Mouse (Mus musculus): ENCODE data around the gene Olfr772. TPM values are rescaled to one million over a fixed set of nuclear protein-coding genes. Genes with fewer than 3 reads are reported as not detected.
"Not testable (repeated sequence)": the region's sequence is repeated elsewhere in the genome, so short reads cannot be mapped to it uniquely, and the experiment has no call there.

Gene Olfr772
- polyA plus RNA-seq (2016; fragmentation: Nextera tagmentation; extraction: Ambion mirVana): not detected in 2 replicates

DNA sequence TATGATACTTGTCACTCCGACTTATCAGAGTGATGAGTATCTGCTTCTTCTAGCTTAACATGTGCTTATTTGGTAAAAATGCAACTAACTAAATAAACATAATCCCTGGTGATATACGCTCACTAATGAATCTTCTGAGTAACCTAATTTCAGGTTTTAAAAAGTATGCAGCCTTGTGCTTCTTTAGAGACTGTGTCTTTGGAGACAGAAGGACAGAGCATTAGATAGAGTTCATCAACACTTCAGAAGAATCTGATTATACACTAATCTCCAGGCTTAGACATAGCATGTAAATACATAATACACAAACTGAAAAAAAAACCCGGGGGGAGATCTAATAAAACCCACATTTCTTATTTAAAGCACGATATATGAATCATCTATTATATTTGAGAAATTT is at the start of gene Olfr772:
Gene Olfr772, minus strand, starts transcription at position 101 of the 400 bp plus-strand sequence.
- H3K9me3 ChIP-seq; H3K4me1 ChIP-seq; H3K27ac ChIP-seq; H3K4me3 ChIP-seq; H3K36me3 ChIP-seq (replicated peaks); H3K27me3 ChIP-seq (ENCODE audit: poor library complexity, severe bottlenecking); DNase-seq (ENCODE audit: extremely low spot score, low spot score): not testable (repeated sequence)
- WGBS: 95% methylated on average over 4 of the region's 4 CpGs

DNA sequence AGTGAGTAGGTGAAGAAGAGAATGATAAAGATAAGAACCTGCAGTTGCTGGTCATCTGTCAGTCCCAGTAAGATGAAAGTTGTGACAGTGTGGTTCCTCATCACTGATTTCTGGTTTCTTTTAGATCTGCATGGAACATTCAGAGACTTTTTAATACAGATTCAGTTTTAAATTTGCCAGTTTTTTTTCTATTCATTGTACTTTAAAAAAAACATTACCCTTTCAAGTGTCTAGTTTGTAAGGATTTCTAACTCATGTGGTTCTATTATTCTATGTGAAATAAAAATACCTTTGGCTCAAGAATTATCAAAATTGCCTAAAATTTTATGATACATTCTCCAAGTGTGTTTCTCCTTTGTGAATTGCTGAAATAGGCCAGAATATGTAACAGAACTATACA is 9.6 kb upstream of the Olfr772 start, which contains the start of gene Olfr773:
Gene Olfr773, minus strand, starts transcription at position 101 of the 400 bp plus-strand sequence.
- not testable (repeated sequence) for H3K4me1 ChIP-seq; H3K4me3 ChIP-seq; H3K9me3 ChIP-seq; H3K27ac ChIP-seq; DNase-seq (ENCODE audit: extremely low spot score, low spot score); H3K36me3 ChIP-seq (replicated peaks); H3K27me3 ChIP-seq (ENCODE audit: poor library complexity, severe bottlenecking)

DNA sequence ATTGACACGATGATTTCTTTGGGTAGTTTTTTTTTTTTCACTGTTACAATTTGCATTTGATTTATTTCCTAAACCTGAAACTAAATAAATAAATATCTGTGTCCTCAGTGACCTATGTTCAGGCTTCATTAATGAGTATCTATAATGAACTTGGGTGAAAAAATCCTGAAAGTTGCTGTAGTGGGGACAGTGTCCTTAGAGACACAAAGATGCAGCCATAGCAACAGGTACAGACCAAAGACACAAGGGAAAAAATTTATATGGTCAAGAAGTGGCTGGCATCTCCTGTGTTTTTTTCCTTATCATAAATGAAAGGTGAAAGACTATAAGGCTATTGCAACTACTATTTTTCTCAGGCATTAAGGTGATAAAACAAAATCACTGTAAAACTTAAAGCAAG is 13.1 kb downstream of the Olfr772 start, which contains the start of gene Olfr771:
Gene Olfr771, minus strand, starts transcription at position 101 of the 400 bp plus-strand sequence.
- DNase-seq (ENCODE audit: extremely low spot score, low spot score): no peak
- Histone ChIP-seq H3K27me3 (ENCODE audit: poor library complexity, severe bottlenecking) (no peaks in the 10 kb centered on the region), H3K36me3 (replicated peaks) (no peaks in the 10 kb centered on the region), H3K4me3 (no peak within 1 kb of the TSS), H3K27ac (no peak within 1 kb of the TSS), H3K9me3 (no peaks in the 10 kb centered on the region), H3K4me1 (no peaks in the 10 kb centered on the region)
- WGBS: 88% methylated on average over 1 of the region's 1 CpGs

DNA sequence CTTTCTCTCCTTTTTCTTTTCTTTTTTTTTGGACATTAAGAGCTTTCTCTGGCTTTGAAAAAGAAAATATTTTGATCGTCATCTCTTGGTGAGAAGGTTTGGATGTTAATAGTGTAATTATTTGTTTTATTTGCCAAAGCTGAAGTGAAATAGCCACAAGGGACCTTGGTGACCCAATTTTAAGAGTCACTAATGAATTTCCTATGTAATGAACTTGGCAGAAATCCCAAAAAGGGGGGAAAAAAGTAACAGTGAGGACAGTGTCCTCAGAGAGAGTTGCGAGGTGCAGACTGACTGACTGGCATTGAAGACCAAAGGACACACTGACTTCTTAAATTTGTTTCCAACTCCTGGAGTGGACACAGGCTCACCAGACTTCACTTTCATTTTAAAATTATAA is 38.8 kb downstream of the Olfr772 start, which contains the start of gene Olfr770:
Gene Olfr770, minus strand, starts transcription at position 101 of the 400 bp plus-strand sequence.
- Histone ChIP-seq H3K36me3 (replicated peaks) (no peaks in the 10 kb centered on the region), H3K4me3 (no peak within 1 kb of the TSS), H3K27ac (no peak within 1 kb of the TSS), H3K27me3 (ENCODE audit: poor library complexity, severe bottlenecking) (no peaks in the 10 kb centered on the region), H3K9me3 (no peaks in the 10 kb centered on the region), H3K4me1 (no peaks in the 10 kb centered on the region)
- no peak for DNase-seq (ENCODE audit: extremely low spot score, low spot score)
- 89% methylated on average over 2 of the region's 2 CpGs for WGBS

Other genes starting within 250 kb of the Olfr772 start
- 0.15 and 0.36 TPM in 2 replicates for gene Itga7, start 244.1 kb downstream of the Olfr772 start, polyA plus RNA-seq (2016; fragmentation: Nextera tagmentation; extraction: Ambion mirVana)
- not detected in 2 replicates for gene Mettl7b, start 216.9 kb downstream of the Olfr772 start, polyA plus RNA-seq (2016; fragmentation: Nextera tagmentation; extraction: Ambion mirVana)
- gene Olfr9, start 188.5 kb downstream of the Olfr772 start, polyA plus RNA-seq (2016; fragmentation: Nextera tagmentation; extraction: Ambion mirVana): not detected in 2 replicates
- not detected in 2 replicates for gene Olfr763, start 167.1 kb downstream of the Olfr772 start, polyA plus RNA-seq (2016; fragmentation: Nextera tagmentation; extraction: Ambion mirVana)
- not detected in 2 replicates for gene Olfr764-ps1, start 138.0 kb downstream of the Olfr772 start, polyA plus RNA-seq (2016; fragmentation: Nextera tagmentation; extraction: Ambion mirVana)
- not detected in 2 replicates for gene Olfr765, start 127.9 kb downstream of the Olfr772 start, polyA plus RNA-seq (2016; fragmentation: Nextera tagmentation; extraction: Ambion mirVana)
- not detected in 2 replicates for gene Olfr766-ps1, start 108.9 kb downstream of the Olfr772 start, polyA plus RNA-seq (2016; fragmentation: Nextera tagmentation; extraction: Ambion mirVana)
- gene Olfr767, start 95.0 kb downstream of the Olfr772 start, polyA plus RNA-seq (2016; fragmentation: Nextera tagmentation; extraction: Ambion mirVana): not detected in 2 replicates
- gene Olfr768, start 78.5 kb downstream of the Olfr772 start, polyA plus RNA-seq (2016; fragmentation: Nextera tagmentation; extraction: Ambion mirVana): not detected in 2 replicates
- gene Olfr769, start 60.1 kb downstream of the Olfr772 start, polyA plus RNA-seq (2016; fragmentation: Nextera tagmentation; extraction: Ambion mirVana): not detected in 2 replicates
- gene Olfr770, start 38.9 kb downstream of the Olfr772 start, polyA plus RNA-seq (2016; fragmentation: Nextera tagmentation; extraction: Ambion mirVana): not detected in 2 replicates
- not detected in 2 replicates for gene Olfr771, start 13.2 kb downstream of the Olfr772 start, polyA plus RNA-seq (2016; fragmentation: Nextera tagmentation; extraction: Ambion mirVana)
- gene Olfr773, start 9.5 kb upstream of the Olfr772 start, polyA plus RNA-seq (2016; fragmentation: Nextera tagmentation; extraction: Ambion mirVana): not detected in 2 replicates
- gene Olfr774, start 58.3 kb upstream of the Olfr772 start, polyA plus RNA-seq (2016; fragmentation: Nextera tagmentation; extraction: Ambion mirVana): not detected in 2 replicates
- gene Olfr775, start 70.5 kb upstream of the Olfr772 start, polyA plus RNA-seq (2016; fragmentation: Nextera tagmentation; extraction: Ambion mirVana): not detected in 2 replicates
- gene Olfr776, start 81.2 kb upstream of the Olfr772 start, polyA plus RNA-seq (2016; fragmentation: Nextera tagmentation; extraction: Ambion mirVana): not detected in 2 replicates
- not detected in 2 replicates for gene Olfr777, start 93.6 kb upstream of the Olfr772 start, polyA plus RNA-seq (2016; fragmentation: Nextera tagmentation; extraction: Ambion mirVana)
- gene Olfr780, start 140.2 kb upstream of the Olfr772 start, polyA plus RNA-seq (2016; fragmentation: Nextera tagmentation; extraction: Ambion mirVana): not detected in 2 replicates
- not detected in 2 replicates for gene Olfr781, start 150.9 kb upstream of the Olfr772 start, polyA plus RNA-seq (2016; fragmentation: Nextera tagmentation; extraction: Ambion mirVana)
- gene Olfr782, start 170.9 kb upstream of the Olfr772 start, polyA plus RNA-seq (2016; fragmentation: Nextera tagmentation; extraction: Ambion mirVana): not detected in 2 replicates
- 0.06 TPM in 1 of 2 replicates, not detected in the other for gene Olfr784, start 206.2 kb upstream of the Olfr772 start, polyA plus RNA-seq (2016; fragmentation: Nextera tagmentation; extraction: Ambion mirVana)
- gene Olfr785, start 227.5 kb upstream of the Olfr772 start, polyA plus RNA-seq (2016; fragmentation: Nextera tagmentation; extraction: Ambion mirVana): not detected in 2 replicates
- gene Olfr786, start 249.4 kb upstream of the Olfr772 start, polyA plus RNA-seq (2016; fragmentation: Nextera tagmentation; extraction: Ambion mirVana): not detected in 2 replicates

All from forebrain, embryonic 10.5 days (tissue).